Mouse (Mus musculus): Measurements from ENCODE around the gene Myl9. TPM values are rescaled to one million over a fixed set of nuclear protein-coding genes. Genes with fewer than 3 reads are reported as not detected.

The Myl9 gene
- polyA plus RNA-seq (2014; fragmentation: Nextera tagmentation; extraction: Ambion mirVana): 40.5 and 44.1 TPM in 2 replicates

DNA sequence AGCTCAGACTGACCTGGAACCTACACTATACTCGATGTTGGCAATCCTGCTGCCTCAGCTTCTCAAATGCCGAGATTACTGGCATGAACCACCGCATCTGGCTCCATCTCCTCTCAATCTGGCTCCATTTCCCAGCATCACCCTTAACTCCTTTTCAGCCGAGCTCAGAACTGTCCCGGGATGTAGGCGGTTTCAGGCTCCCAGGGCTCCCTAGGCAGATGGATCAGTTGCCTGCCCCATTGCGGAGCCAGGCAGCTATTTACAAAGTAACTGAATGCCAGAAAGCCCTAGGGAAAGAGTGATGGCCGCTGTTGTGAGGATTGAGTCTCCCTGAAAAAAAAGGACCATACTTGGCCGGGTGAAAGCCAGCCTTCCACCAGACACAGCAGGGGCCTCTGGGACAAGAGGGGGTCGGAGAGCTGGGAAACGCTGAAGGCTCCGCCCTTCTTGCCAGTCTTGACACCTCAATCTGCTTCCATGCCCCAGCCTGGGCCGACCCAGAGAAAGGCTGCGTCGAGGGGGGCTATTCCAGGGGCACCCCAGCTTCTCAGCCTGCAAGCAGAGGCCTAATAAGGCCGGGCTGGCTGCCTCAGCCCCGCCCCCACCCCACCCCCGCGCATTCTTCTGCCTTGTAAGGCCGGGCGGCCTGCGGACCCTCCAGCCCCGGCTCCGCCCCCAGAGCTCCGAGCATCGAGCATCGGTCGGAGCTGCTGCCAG lies at the start of gene Myl9:
TSS of gene Myl9 (plus strand) at position 683 of the 717 bp plus-strand sequence.
- Histone ChIP-seq H3K36me3 (ENCODE audit: control insufficient read depth, insufficient read depth, low read length) (no peaks in the 10 kb centered on the region), H3K9me3 (replicated peaks; ENCODE audit: control insufficient read depth, low read length) (no peaks in the 10 kb centered on the region), H3K4me2 (ENCODE audit: low read length) (peak within 1 kb of the TSS; percentile 60), H3K4me3 (ENCODE audit: low read depth, low read length) (peak within 1 kb of the TSS; percentile 26), H3K27me3 (replicated peaks; ENCODE audit: control insufficient read depth, insufficient read depth, low read length) (no peaks in the 10 kb centered on the region), H3K4me1 (ENCODE audit: control insufficient read depth, insufficient read depth, low read length) (peaks cover 13% of the 10 kb centered on the region), H3K9ac (ENCODE audit: low read length) (peak within 1 kb of the TSS; percentile 52), H3K27ac (ENCODE audit: low read depth, low read length) (no peak within 1 kb of the TSS; the same call in 1 of the 2 replicates)
- WGBS: 1% methylated on average over 28 of the region's 28 CpGs
- ATAC-seq (peak; percentile 86), DNase-seq (ENCODE audit: low spot score) (peak; percentile 76)

DNA sequence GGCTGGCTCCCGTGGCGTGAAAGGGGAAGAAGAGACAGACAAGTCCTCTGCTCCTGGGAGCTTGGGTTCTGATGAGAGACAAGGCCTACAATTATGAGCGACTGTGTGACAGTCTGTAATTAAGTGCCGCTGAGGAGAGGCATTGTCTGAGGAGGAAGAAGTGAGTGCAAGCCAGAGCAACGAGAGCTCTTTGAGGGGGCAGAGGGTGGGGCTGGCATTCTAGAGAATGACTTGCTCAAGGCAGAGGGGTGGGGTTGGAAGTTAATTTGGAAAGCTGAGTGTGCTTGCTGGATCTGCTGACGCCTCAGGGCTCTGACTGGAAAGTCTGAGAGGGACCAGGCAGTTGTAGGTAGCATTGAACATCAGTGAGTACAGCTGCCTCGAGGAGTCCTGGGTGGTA lies 48.9 kb upstream of the Myl9 start:
- peaks cover 43% of the 10 kb centered on the region for H3K4me1 ChIP-seq (ENCODE audit: control insufficient read depth, insufficient read depth, low read length)
- peak; percentile 60 for ATAC-seq
- H3K36me3 ChIP-seq (ENCODE audit: control insufficient read depth, insufficient read depth, low read length): peaks cover 10% of the 10 kb centered on the region; the same call in 1 of the 2 replicates
- no peaks in the 10 kb centered on the region for H3K27me3 ChIP-seq (replicated peaks; ENCODE audit: control insufficient read depth, insufficient read depth, low read length)
- DNase-seq (ENCODE audit: low spot score): peak; percentile 71
- peak overlapping the region; percentile 65 for H3K27ac ChIP-seq (ENCODE audit: low read depth, low read length)
- H3K4me3 ChIP-seq (ENCODE audit: low read depth, low read length): no peak overlapping the region
- no peaks in the 10 kb centered on the region for H3K9me3 ChIP-seq (replicated peaks; ENCODE audit: control insufficient read depth, low read length)
- H3K9ac ChIP-seq (ENCODE audit: low read length): peak overlapping the region; percentile 46
- H3K4me2 ChIP-seq (ENCODE audit: low read length): peak overlapping the region; percentile 32
- WGBS: 8% methylated on average over 7 of the region's 7 CpGs

DNA sequence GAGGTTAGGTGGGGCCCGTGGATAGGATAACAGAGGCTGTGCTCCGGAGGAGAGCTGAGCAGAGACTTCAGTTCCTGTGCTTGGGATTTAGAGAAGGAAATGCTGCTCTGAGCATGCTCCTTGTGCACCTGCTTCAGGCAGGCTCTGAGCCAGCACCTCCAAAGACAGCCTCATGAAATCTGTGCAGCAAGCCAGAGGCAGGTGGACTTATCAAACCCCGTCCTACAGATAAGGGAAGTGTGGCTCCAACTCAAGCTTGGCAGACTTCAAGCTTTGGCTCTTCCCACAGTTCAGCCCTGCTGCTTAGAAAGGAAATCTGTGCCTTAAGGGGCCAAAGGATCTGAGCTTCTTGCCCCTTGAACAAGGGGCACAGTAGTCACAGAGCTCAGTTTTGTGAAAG lies 48.3 kb upstream of the Myl9 start:
- Histone ChIP-seq H3K9me3 (replicated peaks; ENCODE audit: control insufficient read depth, low read length) (no peaks in the 10 kb centered on the region), H3K4me2 (ENCODE audit: low read length) (peak overlapping the region; percentile 32), H3K4me3 (ENCODE audit: low read depth, low read length) (no peak overlapping the region), H3K4me1 (ENCODE audit: control insufficient read depth, insufficient read depth, low read length) (peaks cover 43% of the 10 kb centered on the region), H3K27me3 (replicated peaks; ENCODE audit: control insufficient read depth, insufficient read depth, low read length) (no peaks in the 10 kb centered on the region), H3K27ac (ENCODE audit: low read depth, low read length) (peak overlapping the region; percentile 65), H3K9ac (ENCODE audit: low read length) (peak overlapping the region; percentile 46), H3K36me3 (ENCODE audit: control insufficient read depth, insufficient read depth, low read length) (peaks cover 10% of the 10 kb centered on the region; the same call in 1 of the 2 replicates)
- DNase-seq (ENCODE audit: low spot score) (no peak), ATAC-seq (no peak)
- 71% methylated on average over 3 of the region's 3 CpGs for WGBS

DNA sequence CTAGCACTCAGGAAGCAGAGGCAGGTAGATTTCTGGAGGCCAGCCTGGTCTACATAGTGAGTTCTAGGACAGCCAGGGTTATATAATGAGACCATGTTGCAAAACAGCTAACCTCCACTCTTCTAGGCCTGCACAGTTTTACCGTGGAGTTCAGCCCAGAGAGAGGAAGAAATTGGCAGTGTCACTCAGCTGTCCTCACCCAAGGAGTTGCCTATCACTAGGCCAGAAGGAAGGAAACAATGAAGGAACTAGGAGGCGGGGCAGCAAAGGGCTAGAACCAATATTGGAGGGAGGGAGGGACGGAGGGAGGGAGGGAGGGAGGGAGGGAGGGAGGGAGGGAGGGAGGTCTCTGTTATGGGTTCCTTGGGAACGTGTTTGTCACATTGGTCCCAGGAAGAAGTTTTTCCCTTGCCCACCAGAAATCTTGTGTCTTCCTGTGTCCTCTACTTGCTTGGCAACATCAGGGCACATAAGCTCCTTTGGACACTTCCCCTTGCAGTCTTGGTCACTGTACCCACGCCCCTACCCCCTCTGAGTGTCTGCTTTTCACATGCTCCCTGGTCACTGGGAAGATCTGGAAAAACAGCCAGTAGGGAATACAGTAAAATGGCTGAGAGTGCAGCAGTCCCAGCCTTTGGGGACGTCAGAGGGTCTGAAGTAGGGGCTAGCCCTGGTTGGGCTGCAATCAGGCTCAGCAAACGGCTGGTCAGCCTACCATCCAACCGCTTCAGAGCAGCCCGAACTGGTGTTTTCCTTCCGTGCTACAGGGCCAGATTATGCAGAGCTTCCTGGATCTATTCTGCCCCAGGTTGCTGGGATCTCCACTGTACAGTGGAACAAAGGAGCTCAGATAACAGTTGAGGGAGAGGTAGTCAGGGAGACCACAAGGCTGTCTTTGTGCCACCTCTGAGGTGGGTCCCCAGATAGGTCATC lies 45.4 kb upstream of the Myl9 start:
- Histone ChIP-seq H3K4me3 (ENCODE audit: low read depth, low read length) (no peak overlapping the region), H3K4me1 (ENCODE audit: control insufficient read depth, insufficient read depth, low read length) (peaks cover 25% of the 10 kb centered on the region), H3K27me3 (replicated peaks; ENCODE audit: control insufficient read depth, insufficient read depth, low read length) (no peaks in the 10 kb centered on the region), H3K9ac (ENCODE audit: low read length) (no peak overlapping the region), H3K27ac (ENCODE audit: low read depth, low read length) (no peak overlapping the region), H3K36me3 (ENCODE audit: control insufficient read depth, insufficient read depth, low read length) (peaks cover 16% of the 10 kb centered on the region; the same call in 1 of the 2 replicates), H3K4me2 (ENCODE audit: low read length) (no peak overlapping the region), H3K9me3 (replicated peaks; ENCODE audit: control insufficient read depth, low read length) (no peaks in the 10 kb centered on the region)
- ATAC-seq (no peak), DNase-seq (ENCODE audit: low spot score) (no peak)
- 57% methylated on average over 9 of the region's 10 CpGs for WGBS

DNA sequence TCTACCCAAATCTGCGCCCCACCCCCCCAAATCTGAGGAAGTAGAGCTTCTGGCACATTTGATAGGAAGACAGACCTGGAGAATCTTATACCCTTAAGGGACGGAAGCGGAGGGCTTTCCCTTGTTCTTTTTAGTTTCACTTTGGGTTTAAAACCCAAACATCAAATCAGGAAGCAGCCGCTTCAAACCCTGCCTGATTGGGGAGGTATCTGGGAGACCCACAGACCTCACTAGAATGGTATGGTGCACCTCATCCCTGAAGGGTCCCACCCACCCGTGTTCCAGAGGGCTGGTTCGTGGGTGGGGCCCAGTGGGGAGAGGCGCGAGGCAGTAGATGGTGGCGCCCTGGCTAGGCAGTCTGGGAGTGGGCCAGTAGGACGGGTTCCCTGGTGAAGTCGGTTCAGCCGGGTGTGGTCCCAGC lies 44.7 kb upstream of the Myl9 start:
- no peak overlapping the region for H3K4me2 ChIP-seq (ENCODE audit: low read length)
- H3K9me3 ChIP-seq (replicated peaks; ENCODE audit: control insufficient read depth, low read length): no peaks in the 10 kb centered on the region
- no peak overlapping the region for H3K4me3 ChIP-seq (ENCODE audit: low read depth, low read length)
- peaks cover 18% of the 10 kb centered on the region for H3K4me1 ChIP-seq (ENCODE audit: control insufficient read depth, insufficient read depth, low read length)
- WGBS: 86% methylated on average over 12 of the region's 12 CpGs
- no peak overlapping the region for H3K27ac ChIP-seq (ENCODE audit: low read depth, low read length)
- no peaks in the 10 kb centered on the region for H3K27me3 ChIP-seq (replicated peaks; ENCODE audit: control insufficient read depth, insufficient read depth, low read length)
- no peak overlapping the region for H3K9ac ChIP-seq (ENCODE audit: low read length)
- DNase-seq (ENCODE audit: low spot score): no peak
- ATAC-seq: no peak
- peaks cover 12% of the 10 kb centered on the region; the same call in 1 of the 2 replicates for H3K36me3 ChIP-seq (ENCODE audit: control insufficient read depth, insufficient read depth, low read length)

DNA sequence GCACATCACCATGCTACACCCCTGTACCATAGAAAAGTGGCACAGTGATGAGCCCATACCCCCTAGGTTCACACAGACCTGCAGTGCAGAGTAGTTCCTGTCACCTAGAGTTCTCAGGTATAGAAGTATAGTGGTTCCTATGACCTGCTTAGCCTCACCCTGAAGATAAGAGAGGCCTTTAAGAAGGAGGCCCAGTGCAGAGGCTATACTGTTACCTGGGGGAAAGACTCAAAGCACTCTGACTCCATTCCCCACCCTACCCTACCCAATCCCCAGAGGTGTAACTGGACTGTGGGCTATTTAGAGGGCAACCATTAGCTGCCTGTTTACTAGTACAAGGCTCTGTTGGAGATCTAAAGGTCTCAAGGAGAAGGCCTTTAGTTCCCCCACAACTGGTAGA lies 43.6 kb upstream of the Myl9 start:
- ATAC-seq: no peak
- no peak for DNase-seq (ENCODE audit: low spot score)
- Histone ChIP-seq H3K4me2 (ENCODE audit: low read length) (no peak overlapping the region), H3K9me3 (replicated peaks; ENCODE audit: control insufficient read depth, low read length) (no peaks in the 10 kb centered on the region), H3K9ac (ENCODE audit: low read length) (no peak overlapping the region), H3K4me1 (ENCODE audit: control insufficient read depth, insufficient read depth, low read length) (peaks cover 7% of the 10 kb centered on the region), H3K4me3 (ENCODE audit: low read depth, low read length) (no peak overlapping the region), H3K27ac (ENCODE audit: low read depth, low read length) (peak overlapping the region; percentile 24; the same call in 1 of the 2 replicates), H3K36me3 (ENCODE audit: control insufficient read depth, insufficient read depth, low read length) (peaks cover 13% of the 10 kb centered on the region; the same call in 1 of the 2 replicates), H3K27me3 (replicated peaks; ENCODE audit: control insufficient read depth, insufficient read depth, low read length) (no peaks in the 10 kb centered on the region)

DNA sequence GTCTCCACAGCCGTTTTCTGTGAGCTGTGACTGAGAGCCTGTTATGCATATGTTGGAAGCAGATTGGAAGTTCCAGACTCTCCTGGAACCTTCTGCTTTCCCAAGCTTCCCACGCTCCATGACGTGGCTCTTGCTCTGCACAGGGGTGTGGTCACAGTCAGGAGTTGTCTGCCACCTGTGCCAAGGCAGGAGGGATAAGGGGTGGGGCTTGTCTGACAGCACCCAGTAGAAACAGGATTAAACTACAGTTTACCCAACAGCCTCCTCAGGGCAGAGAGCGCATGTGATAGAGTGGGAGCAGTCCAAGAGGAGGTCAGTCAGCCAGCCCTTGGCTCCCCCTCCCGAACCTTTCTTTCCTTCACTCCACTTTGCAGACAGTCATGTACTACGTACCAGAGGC lies 43.1 kb upstream of the Myl9 start:
- no peaks in the 10 kb centered on the region for H3K9me3 ChIP-seq (replicated peaks; ENCODE audit: control insufficient read depth, low read length)
- ATAC-seq: peak; percentile 22; the same call in 1 of the 2 replicates
- H3K4me2 ChIP-seq (ENCODE audit: low read length): no peak overlapping the region
- H3K4me3 ChIP-seq (ENCODE audit: low read depth, low read length): no peak overlapping the region
- peak overlapping the region; percentile 24; the same call in 1 of the 2 replicates for H3K27ac ChIP-seq (ENCODE audit: low read depth, low read length)
- no peaks in the 10 kb centered on the region for H3K27me3 ChIP-seq (replicated peaks; ENCODE audit: control insufficient read depth, insufficient read depth, low read length)
- H3K4me1 ChIP-seq (ENCODE audit: control insufficient read depth, insufficient read depth, low read length): peaks cover 2% of the 10 kb centered on the region
- 80% methylated on average over 6 of the region's 6 CpGs for WGBS
- DNase-seq (ENCODE audit: low spot score): no peak
- peaks cover 17% of the 10 kb centered on the region; the same call in 1 of the 2 replicates for H3K36me3 ChIP-seq (ENCODE audit: control insufficient read depth, insufficient read depth, low read length)
- no peak overlapping the region for H3K9ac ChIP-seq (ENCODE audit: low read length)

DNA sequence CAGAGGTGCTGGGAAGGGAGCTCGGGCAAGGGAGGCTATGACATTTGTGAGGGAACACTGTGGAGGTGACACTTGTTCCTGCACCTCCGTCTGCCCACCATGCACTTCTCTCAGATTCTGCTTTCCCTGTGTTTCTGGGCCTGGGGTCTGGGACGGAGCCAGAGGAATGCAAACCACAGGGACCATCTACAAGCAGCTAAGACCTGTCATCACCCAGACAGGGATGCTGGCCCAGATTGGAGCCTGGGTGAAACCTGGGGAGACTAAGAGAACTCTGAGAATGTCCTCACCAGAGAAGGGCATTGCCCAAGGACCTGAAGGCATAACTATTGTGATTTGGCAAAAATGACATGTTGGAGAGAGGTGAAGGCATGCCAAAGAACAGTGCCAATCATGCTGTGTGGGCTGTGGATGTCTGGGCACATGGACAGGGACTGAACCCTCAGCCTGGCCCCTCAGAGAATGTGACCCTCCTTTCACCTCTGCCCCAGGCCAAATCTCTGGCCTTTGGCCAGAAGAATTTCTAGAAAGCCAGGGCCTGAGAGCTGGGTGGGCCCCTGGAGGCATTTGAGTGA lies 39.4 kb upstream of the Myl9 start:
- no peak overlapping the region for H3K27ac ChIP-seq (ENCODE audit: low read depth, low read length)
- WGBS: 87% methylated on average over 3 of the region's 3 CpGs
- DNase-seq (ENCODE audit: low spot score): no peak
- ATAC-seq: no peak
- H3K36me3 ChIP-seq (ENCODE audit: control insufficient read depth, insufficient read depth, low read length): 0 out of 2 replicates have a peak, but pooled peaks cover 11% of the 10 kb centered on the region
- H3K27me3 ChIP-seq (replicated peaks; ENCODE audit: control insufficient read depth, insufficient read depth, low read length): no peaks in the 10 kb centered on the region
- H3K9me3 ChIP-seq (replicated peaks; ENCODE audit: control insufficient read depth, low read length): no peaks in the 10 kb centered on the region
- no peak overlapping the region for H3K4me3 ChIP-seq (ENCODE audit: low read depth, low read length)
- no peak overlapping the region for H3K9ac ChIP-seq (ENCODE audit: low read length)
- no peak overlapping the region for H3K4me2 ChIP-seq (ENCODE audit: low read length)
- no peaks in the 10 kb centered on the region for H3K4me1 ChIP-seq (ENCODE audit: control insufficient read depth, insufficient read depth, low read length)
